Mouse (Mus musculus) large intestine, adult 2 months (tissue): ENCODE measurements around the gene Ggct. TPM values are rescaled to one million over a fixed set of nuclear protein-coding genes. Genes with fewer than 3 reads are reported as not detected.

Experiments used
- DNase-seq: peaks from one replicate; pipeline ENCODE4 v3.0.0-alpha.2; 2012; ENCODE audit warnings: low read depth, low spot score
- WGBS: fragments of 180-500 bp; shearing (Covaris S2); methylation state at CpG from one replicate; pipeline ENCODE4 v1.1.7; 2018; 5-methylcytosine and 5-hydroxymethylcytosine counted together
- polyA plus RNA-seq: library from polyadenylated mRNA; depleted of rRNA; stranded (reverse); fragments of >200 nt; gene quantifications from 2 replicates; pipeline ENCODE4 v1.2.3, GENCODE M21; 2012; rRNA removed

Gene Ggct
- 1.7 and 2.9 TPM in 2 replicates for polyA plus RNA-seq

- WGBS, result under 1% methylated on average over 41 of the region's 41 CpGs
- DNase-seq, result peak; percentile 93
Observed at GRCm38 (mm10) chr6:54992734-54993260, at the start of gene Ggct. Ggct (minus strand) TSS chr6:54992950.

GRCm38 (mm10) chr6:55040031-55040430 is 47.3 kb upstream of the Ggct start:
- 46% methylated on average over 1 of the region's 1 CpGs for WGBS
- DNase-seq, result no peak

GRCm38 (mm10) chr6:55039446-55039783 is 46.7 kb upstream of the Ggct start:
- no peak for DNase-seq
- 72% methylated on average over 6 of the region's 6 CpGs for WGBS

GRCm38 (mm10) chr6:55038671-55039445 is 46.1 kb upstream of the Ggct start:
- WGBS, result 2% methylated on average over 12 of the region's 12 CpGs
- no peak for DNase-seq

- no peak for DNase-seq
- WGBS, result under 1% methylated on average over 87 of the region's 87 CpGs
Observed at GRCm38 (mm10) chr6:55037799-55038670, 45.3 kb upstream of the Ggct start, which contains the start of gene Gars. Gars (plus strand) TSS chr6:55038007.

GRCm38 (mm10) chr6:55036731-55037130 is 44.0 kb upstream of the Ggct start:
- DNase-seq, result no peak
- WGBS, result 84% methylated on average over 4 of the region's 4 CpGs

GRCm38 (mm10) chr6:55027642-55028041 is 34.9 kb upstream of the Ggct start:
- no peak for DNase-seq
- WGBS, result 42% methylated on average over 2 of the region's 2 CpGs

- WGBS, result 73% methylated on average over 7 of the region's 7 CpGs
- no peak for DNase-seq
Observed at GRCm38 (mm10) chr6:55021806-55022205, 29.1 kb upstream of the Ggct start.

- WGBS, result 80% methylated on average over 2 of the region's 2 CpGs
- DNase-seq, result no peak
Observed at GRCm38 (mm10) chr6:55018417-55018816, 25.7 kb upstream of the Ggct start.

GRCm38 (mm10) chr6:55016710-55017583 is 24.2 kb upstream of the Ggct start:
- no peak for DNase-seq
- WGBS, result 22% methylated on average over 15 of the region's 15 CpGs

- WGBS, result 3% methylated on average over 5 of the region's 5 CpGs
- no peak for DNase-seq
Observed at GRCm38 (mm10) chr6:55016236-55016635, 23.5 kb upstream of the Ggct start.

- WGBS, result 96% methylated on average over 3 of the region's 3 CpGs
Observed at GRCm38 (mm10) chr6:55014184-55014583, 21.4 kb upstream of the Ggct start.

GRCm38 (mm10) chr6:55012516-55012915 is 19.8 kb upstream of the Ggct start:
- 68% methylated on average over 7 of the region's 7 CpGs for WGBS
- DNase-seq, result no peak

More at GRCm38 (mm10) chr6:55014184-55014583, 21.4 kb upstream of the Ggct start:
- no peak for DNase-seq

- 59% methylated on average over 4 of the region's 4 CpGs for WGBS
- no peak for DNase-seq
Observed at GRCm38 (mm10) chr6:55010330-55011091, 17.8 kb upstream of the Ggct start.

GRCm38 (mm10) chr6:55009391-55010230 is 16.9 kb upstream of the Ggct start:
- no peak for DNase-seq

GRCm38 (mm10) chr6:55008401-55008800 is 15.7 kb upstream of the Ggct start:
- DNase-seq, result no peak

More at GRCm38 (mm10) chr6:55009391-55010230, 16.9 kb upstream of the Ggct start:
- WGBS, result 26% methylated on average over 16 of the region's 16 CpGs

GRCm38 (mm10) chr6:55003559-55003958 is 10.8 kb upstream of the Ggct start:
- 60% methylated on average over 4 of the region's 4 CpGs for WGBS
- DNase-seq, result no peak

More at GRCm38 (mm10) chr6:55008401-55008800, 15.7 kb upstream of the Ggct start:
- 90% methylated on average over 8 of the region's 8 CpGs for WGBS

- WGBS, result 59% methylated on average over 4 of the region's 4 CpGs
- no peak for DNase-seq
Observed at GRCm38 (mm10) chr6:55002438-55002837, 9.7 kb upstream of the Ggct start.
